Mouse (Mus musculus): ENCODE data around the gene Slco2b1. TPM values are rescaled to one million over a fixed set of nuclear protein-coding genes. Genes with fewer than 3 reads are reported as not detected.

The Slco2b1 gene
- polyA plus RNA-seq, 1 experiment from 2014 or later: 3.8 TPM

- peaks cover 11% of the 10 kb centered on the region for H3K4me1 ChIP-seq (ENCODE audit: insufficient read depth, low read depth, low read length)
- H3K27ac ChIP-seq (ENCODE audit: low read length): no peak overlapping the region
- peaks cover 38% of the 10 kb centered on the region for H3K27me3 ChIP-seq (replicated peaks; ENCODE audit: insufficient read depth, low read length)
- no peak overlapping the region for H3K4me3 ChIP-seq (ENCODE audit: low read depth, low read length)
- DNase-seq (ENCODE audit: low spot score): no peak
- no peak for ATAC-seq
- H3K36me3 ChIP-seq (ENCODE audit: insufficient read depth, low read length): no peaks in the 10 kb centered on the region
- 8% methylated on average over 7 of the region's 7 CpGs for WGBS
- H3K4me2 ChIP-seq (replicated peaks; ENCODE audit: low read depth, low read length): no peak overlapping the region
- H3K9ac ChIP-seq (replicated peaks; ENCODE audit: low read depth): no peak overlapping the region
- no peaks in the 10 kb centered on the region for H3K9me3 ChIP-seq (ENCODE audit: low read length)
- no peak for TF ChIP-seq CTCF (IDR thresholded peaks at IDR 0.05)
These were observed 83.8 kb downstream of the Slco2b1 start for GRCm38 (mm10) chr7:99627366-99627765.

- under 1% methylated on average over 48 of the region's 83 CpGs for WGBS
- TF ChIP-seq CTCF (IDR thresholded peaks at IDR 0.05) (no peak), EP300 (IDR thresholded peaks at IDR 0.05) (no peak)
- no peak within 1 kb of the TSS for H3K27ac ChIP-seq (ENCODE audit: low read length)
- H3K27me3 ChIP-seq (replicated peaks; ENCODE audit: insufficient read depth, low read length): peaks cover 38% of the 10 kb centered on the region
- no peaks in the 10 kb centered on the region for H3K9me3 ChIP-seq (ENCODE audit: low read length)
- peak; percentile 36 for ATAC-seq
- DNase-seq (ENCODE audit: low spot score): peak; percentile 23
- H3K4me2 ChIP-seq (replicated peaks; ENCODE audit: low read depth, low read length): peak within 1 kb of the TSS; percentile 78
- no peaks in the 10 kb centered on the region for H3K36me3 ChIP-seq (ENCODE audit: insufficient read depth, low read length)
- no peak within 1 kb of the TSS for H3K9ac ChIP-seq (replicated peaks; ENCODE audit: low read depth)
- H3K4me3 ChIP-seq (ENCODE audit: low read depth, low read length): peak within 1 kb of the TSS; percentile 42
- peaks cover 11% of the 10 kb centered on the region for H3K4me1 ChIP-seq (ENCODE audit: insufficient read depth, low read depth, low read length)
These were observed 84.5 kb downstream of the Slco2b1 start, which contains the start of gene Tpbgl for GRCm38 (mm10) chr7:99626376-99627270. TSS of gene Tpbgl (minus strand) at chr7:99627103.

- no peak for TF ChIP-seq EP300 (IDR thresholded peaks at IDR 0.05)
- TF ChIP-seq CTCF (IDR thresholded peaks at IDR 0.05): peak; percentile 95
- Histone ChIP-seq H3K9ac (replicated peaks; ENCODE audit: low read depth) (no peak overlapping the region), H3K4me2 (replicated peaks; ENCODE audit: low read depth, low read length) (peak overlapping the region; percentile 78), H3K27me3 (replicated peaks; ENCODE audit: insufficient read depth, low read length) (peaks cover 38% of the 10 kb centered on the region), H3K27ac (ENCODE audit: low read length) (no peak overlapping the region), H3K4me3 (ENCODE audit: low read depth, low read length) (peak overlapping the region; percentile 42), H3K36me3 (ENCODE audit: insufficient read depth, low read length) (no peaks in the 10 kb centered on the region), H3K9me3 (ENCODE audit: low read length) (no peaks in the 10 kb centered on the region), H3K4me1 (ENCODE audit: insufficient read depth, low read depth, low read length) (peaks cover 11% of the 10 kb centered on the region)
- DNase-seq (ENCODE audit: low spot score) (peak; percentile 87), ATAC-seq (peak; percentile 90)
- WGBS: under 1% methylated on average over 72 of the region's 81 CpGs
These were observed 85.3 kb downstream of the Slco2b1 start for GRCm38 (mm10) chr7:99625722-99626375.

- DNase-seq (ENCODE audit: low spot score) (peak; percentile 36), ATAC-seq (no peak)
- Histone ChIP-seq H3K9me3 (ENCODE audit: low read length) (no peaks in the 10 kb centered on the region), H3K27ac (ENCODE audit: low read length) (no peak overlapping the region), H3K27me3 (replicated peaks; ENCODE audit: insufficient read depth, low read length) (no peaks in the 10 kb centered on the region), H3K4me1 (ENCODE audit: insufficient read depth, low read depth, low read length) (no peaks in the 10 kb centered on the region), H3K9ac (replicated peaks; ENCODE audit: low read depth) (no peak overlapping the region), H3K4me2 (replicated peaks; ENCODE audit: low read depth, low read length) (no peak overlapping the region), H3K36me3 (ENCODE audit: insufficient read depth, low read length) (no peaks in the 10 kb centered on the region), H3K4me3 (ENCODE audit: low read depth, low read length) (no peak overlapping the region)
- 9% methylated on average over 3 of the region's 3 CpGs for WGBS
- TF ChIP-seq CTCF (IDR thresholded peaks at IDR 0.05): peak; percentile 73
- no peak for TF ChIP-seq EP300 (IDR thresholded peaks at IDR 0.05)
These were observed 92.3 kb downstream of the Slco2b1 start for GRCm38 (mm10) chr7:99618860-99619259.

GRCm38 (mm10) chr7:99618264-99618663 lies 92.9 kb downstream of the Slco2b1 start:
- Histone ChIP-seq H3K4me2 (replicated peaks; ENCODE audit: low read depth, low read length) (no peak overlapping the region), H3K27ac (ENCODE audit: low read length) (no peak overlapping the region), H3K4me1 (ENCODE audit: insufficient read depth, low read depth, low read length) (no peaks in the 10 kb centered on the region), H3K9me3 (ENCODE audit: low read length) (no peaks in the 10 kb centered on the region), H3K4me3 (ENCODE audit: low read depth, low read length) (no peak overlapping the region), H3K9ac (replicated peaks; ENCODE audit: low read depth) (no peak overlapping the region), H3K27me3 (replicated peaks; ENCODE audit: insufficient read depth, low read length) (no peaks in the 10 kb centered on the region), H3K36me3 (ENCODE audit: insufficient read depth, low read length) (no peaks in the 10 kb centered on the region)
- DNase-seq (ENCODE audit: low spot score) (no peak), ATAC-seq (no peak)
- TF ChIP-seq CTCF (IDR thresholded peaks at IDR 0.05) (peak; percentile 27; the same call in 1 of the 2 replicates), EP300 (IDR thresholded peaks at IDR 0.05) (no peak)
- WGBS: 51% methylated on average over 2 of the region's 2 CpGs

Other genes starting within 250 kb of the Slco2b1 start
- gene Klhl35, start 245.3 kb downstream of the Slco2b1 start, polyA plus RNA-seq (2015; fragmentation: Nextera tagmentation; extraction: Ambion mirVana): 1.2 and 1.8 TPM in 2 replicates
- 594 and 625 TPM in 2 replicates for gene Rps3, start 227.6 kb downstream of the Slco2b1 start, polyA plus RNA-seq (2015; fragmentation: Nextera tagmentation; extraction: Ambion mirVana)
- gene Arrb1, start 175.9 kb downstream of the Slco2b1 start, polyA plus RNA-seq (2015; fragmentation: Nextera tagmentation; extraction: Ambion mirVana): 21.7 and 25.7 TPM in 2 replicates
- 0.58 and 0.79 TPM in 2 replicates for gene Tpbgl, start 84.2 kb downstream of the Slco2b1 start, polyA plus RNA-seq (2015; fragmentation: Nextera tagmentation; extraction: Ambion mirVana)
- not detected in 2 replicates for gene Olfr520, start 18.9 kb upstream of the Slco2b1 start, polyA plus RNA-seq (2015; fragmentation: Nextera tagmentation; extraction: Ambion mirVana)
- gene Olfr521, start 52.2 kb upstream of the Slco2b1 start, polyA plus RNA-seq (2015; fragmentation: Nextera tagmentation; extraction: Ambion mirVana): not detected in 2 replicates
- 5.8 and 7.6 TPM in 2 replicates for gene Neu3, start 117.1 kb upstream of the Slco2b1 start, polyA plus RNA-seq (2015; fragmentation: Nextera tagmentation; extraction: Ambion mirVana)
- 1.1 and 1.3 TPM in 2 replicates for gene Xrra1, start 147.8 kb upstream of the Slco2b1 start, polyA plus RNA-seq (2015; fragmentation: Nextera tagmentation; extraction: Ambion mirVana)
- 318 and 342 TPM in 2 replicates for gene Spcs2, start 152.1 kb upstream of the Slco2b1 start, polyA plus RNA-seq (2015; fragmentation: Nextera tagmentation; extraction: Ambion mirVana)

Measured in lung, postnatal 0 days (tissue).